Mouse (Mus musculus) MEL (cell line): ENCODE data around the gene Gm3327.
"Not testable (repeated sequence)": the region's sequence is repeated elsewhere in the genome, so short reads cannot be mapped to it uniquely, and the experiment has no call there.

ENCODE experiments used
- CTCF ChIP-seq, 3 experiments: IDR thresholded peaks in 2 of 3; conservative IDR thresholded peaks in 1 of 3; 2 replicates each; pipeline ENCODE4 v1.5.1; 2011 to 2012; ENCODE audit warnings: low read length in 3 of 3, low read depth in 2 of 3, mild to moderate bottlenecking in 2 of 3, improper control_type of control experiment in 1 of 3, inconsistent platforms in 1 of 3, mixed read lengths in 1 of 3, moderate library complexity in 1 of 3; ENCODE audit not compliant: control insufficient read depth in 1 of 3, insufficient read depth in 1 of 3, poor library complexity in 1 of 3, severe bottlenecking in 1 of 3
- GATA1 ChIP-seq: IDR thresholded peaks from 2 replicates; pipeline ENCODE4 v1.6.1; 2011; ENCODE audit warnings: low read depth, low read length, improper control_type of control experiment
- POLR2A ChIP-seq, 2 experiments: IDR thresholded peaks; 2 replicates each; pipeline ENCODE4 v1.6.1; 2011 to 2012; ENCODE audit warnings: low read length in 2 of 2, mild to moderate bottlenecking in 2 of 2, control low read depth in 1 of 2, improper control_type of control experiment in 1 of 2, low read depth in 1 of 2, moderate library complexity in 1 of 2; ENCODE audit not compliant: control insufficient read depth in 1 of 2, insufficient read depth in 1 of 2, poor library complexity in 1 of 2

DNA sequence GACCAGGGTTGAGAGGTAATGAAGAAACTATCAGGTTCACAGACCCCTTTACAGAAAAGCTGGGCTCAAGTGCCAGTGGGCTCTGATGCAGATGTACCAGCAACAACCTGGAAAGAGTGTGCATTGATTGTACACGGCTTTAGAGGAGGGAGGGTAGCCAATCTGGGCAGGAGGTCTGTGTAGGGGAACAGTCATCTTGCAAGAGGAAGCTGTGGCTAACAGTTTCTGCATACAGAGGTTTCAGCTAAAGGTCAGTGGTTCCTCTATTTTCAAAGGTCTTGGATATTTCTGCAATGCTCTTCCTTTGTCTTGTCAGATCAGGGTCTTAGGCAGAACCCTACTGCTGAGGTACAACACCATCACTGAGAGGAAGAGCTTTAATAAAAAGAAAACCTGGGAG lies 32.1 kb upstream of the Gm3327 start:
- TF ChIP-seq POLR2A (IDR thresholded peaks at IDR 0.05; ENCODE audit: control insufficient read depth in 1 of 2, insufficient read depth in 1 of 2, low read depth in 1 of 2, low read length in 2 of 2, poor library complexity in 1 of 2); GATA1; CTCF (IDR thresholded peaks at IDR 0.05 in 2 of 3, conservative IDR thresholded peaks at IDR 0.05 in 1 of 3; ENCODE audit: control insufficient read depth in 1 of 3, insufficient read depth in 1 of 3, low read depth in 2 of 3, low read length in 3 of 3, poor library complexity in 1 of 3, severe bottlenecking in 1 of 3): not testable (repeated sequence)
